Mouse (Mus musculus) embryo, embryonic 9.5 days (tissue): ENCODE measurements around the gene Cbr4.

Experiments
- DNase-seq: peaks from one replicate; pipeline ENCODE4 v3.0.0-alpha.2; 2017; ENCODE audit errors: extremely low spot score

The Cbr4 gene

DNA sequence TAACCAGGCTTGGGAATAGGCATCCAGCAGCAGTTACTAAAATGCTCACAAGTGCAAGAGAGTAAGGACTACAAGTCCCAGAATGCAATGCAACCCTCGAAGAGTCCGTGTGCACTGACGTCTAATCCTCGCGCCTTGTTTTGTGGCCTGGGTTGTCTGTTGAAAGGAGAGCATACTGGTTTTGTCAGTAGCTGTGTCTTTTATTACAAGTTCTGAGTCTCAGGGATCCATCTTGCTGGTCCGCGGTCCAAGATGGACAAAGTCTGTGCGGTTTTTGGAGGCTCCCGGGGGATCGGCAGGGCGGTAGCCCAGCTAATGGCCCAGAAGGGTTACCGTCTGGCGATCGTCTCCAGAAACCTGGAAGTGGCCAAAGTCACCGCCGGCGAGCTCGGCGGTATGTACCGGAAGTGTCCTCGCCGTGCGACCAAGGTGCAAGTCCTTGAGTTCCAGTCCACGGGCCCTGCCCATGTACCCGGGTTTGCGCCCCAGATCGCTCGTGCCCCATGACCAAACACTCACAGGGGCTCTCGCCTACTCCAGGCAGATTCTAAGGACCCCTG, at the start of gene Cbr4:
Cbr4 (plus strand) TSS at position 138 of the 560 bp plus-strand sequence.
- DNase-seq = peak; percentile 89

DNA sequence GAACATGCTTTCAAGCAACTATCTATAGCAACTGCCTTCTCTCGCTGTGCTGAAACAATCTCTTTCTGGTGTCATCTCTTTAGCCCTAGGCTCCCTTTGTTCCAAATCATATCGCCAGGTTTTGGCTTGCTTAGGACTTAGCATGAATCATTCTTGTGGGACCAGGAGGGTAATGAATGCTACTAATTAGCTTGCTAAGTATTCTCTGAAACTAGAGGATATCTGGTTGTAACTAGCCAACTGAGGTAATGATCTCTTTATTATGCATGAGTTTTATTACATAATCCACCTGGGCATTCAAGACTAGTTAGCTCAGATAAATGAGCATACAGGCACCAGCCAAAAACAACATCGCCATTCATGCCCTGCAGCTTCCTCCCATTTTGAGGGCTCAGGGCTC, 44.5 kb upstream of the Cbr4 start:
- no peak for DNase-seq

GRCm38 (mm10) chr8:61444358-61444757, 43.2 kb upstream of the Cbr4 start:
- no peak for DNase-seq

DNA sequence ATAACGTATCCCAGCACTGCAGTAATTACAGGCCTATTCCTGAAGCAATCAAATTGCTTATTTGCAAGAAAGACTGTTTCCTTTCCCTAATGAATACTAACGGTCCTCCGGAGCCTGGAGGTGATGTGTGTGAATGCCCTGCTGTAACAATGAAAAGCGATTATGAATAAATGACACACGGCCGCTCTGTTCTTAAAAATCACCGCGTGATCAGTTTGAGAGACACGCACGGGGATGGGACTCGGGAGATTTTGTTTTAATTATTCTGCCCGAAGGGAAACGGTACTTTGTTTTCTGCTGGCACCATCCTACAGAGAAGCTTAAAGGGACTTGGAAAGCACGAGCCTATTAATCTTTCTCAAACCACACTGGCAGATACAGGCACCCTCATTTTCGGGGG, 41.2 kb upstream of the Cbr4 start:
- no peak for DNase-seq

DNA sequence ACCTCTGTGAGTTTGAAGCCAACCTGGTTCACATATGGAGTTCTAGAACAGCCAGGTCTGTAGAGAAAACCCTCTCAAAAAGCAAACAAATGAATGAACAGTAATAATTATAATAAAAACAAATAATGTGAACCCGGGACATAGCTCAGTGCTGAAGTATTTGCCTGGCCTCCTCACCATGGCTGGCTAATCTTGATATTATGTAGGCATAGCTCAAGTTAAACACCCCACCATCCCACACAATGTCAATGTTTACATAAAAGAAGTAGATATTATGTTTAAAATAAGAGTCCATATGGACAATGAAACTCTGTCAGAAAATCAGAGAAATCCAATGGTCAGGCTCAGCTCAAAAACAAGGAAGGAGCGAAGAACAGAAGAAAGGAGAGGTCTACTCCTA, 39.4 kb upstream of the Cbr4 start:
- DNase-seq = no peak

GRCm38 (mm10) chr8:61448881-61449280, 38.7 kb upstream of the Cbr4 start:
- no peak for DNase-seq

- DNase-seq = no peak
Measured at GRCm38 (mm10) chr8:61450916-61451575, 36.5 kb upstream of the Cbr4 start.

- no peak for DNase-seq
Measured at GRCm38 (mm10) chr8:61451721-61452337, 35.7 kb upstream of the Cbr4 start.

DNA sequence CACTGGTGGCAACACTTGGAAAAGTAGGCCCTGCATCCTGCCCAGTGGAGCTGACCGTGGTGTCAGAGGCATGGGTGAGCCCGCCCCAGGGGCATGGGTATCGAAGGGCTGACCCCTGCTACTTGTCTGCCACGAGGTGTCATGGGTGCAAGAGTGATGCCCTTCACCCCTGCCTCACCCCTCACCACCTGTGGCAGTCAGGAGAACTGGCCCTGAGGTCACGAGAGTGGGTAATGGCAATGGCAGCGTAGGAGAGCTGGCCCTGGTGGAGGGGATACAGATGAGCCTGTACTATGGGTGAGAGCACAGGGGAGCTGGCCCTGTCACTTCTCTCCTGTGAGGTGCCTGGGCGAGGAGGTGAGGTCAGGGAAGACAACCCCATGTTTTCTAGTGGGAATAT, 27.8 kb upstream of the Cbr4 start:
- no peak for DNase-seq

GRCm38 (mm10) chr8:61462221-61462620, 25.3 kb upstream of the Cbr4 start:
- DNase-seq = no peak

- no peak for DNase-seq
Measured at GRCm38 (mm10) chr8:61464393-61464792, 23.1 kb upstream of the Cbr4 start.

DNA sequence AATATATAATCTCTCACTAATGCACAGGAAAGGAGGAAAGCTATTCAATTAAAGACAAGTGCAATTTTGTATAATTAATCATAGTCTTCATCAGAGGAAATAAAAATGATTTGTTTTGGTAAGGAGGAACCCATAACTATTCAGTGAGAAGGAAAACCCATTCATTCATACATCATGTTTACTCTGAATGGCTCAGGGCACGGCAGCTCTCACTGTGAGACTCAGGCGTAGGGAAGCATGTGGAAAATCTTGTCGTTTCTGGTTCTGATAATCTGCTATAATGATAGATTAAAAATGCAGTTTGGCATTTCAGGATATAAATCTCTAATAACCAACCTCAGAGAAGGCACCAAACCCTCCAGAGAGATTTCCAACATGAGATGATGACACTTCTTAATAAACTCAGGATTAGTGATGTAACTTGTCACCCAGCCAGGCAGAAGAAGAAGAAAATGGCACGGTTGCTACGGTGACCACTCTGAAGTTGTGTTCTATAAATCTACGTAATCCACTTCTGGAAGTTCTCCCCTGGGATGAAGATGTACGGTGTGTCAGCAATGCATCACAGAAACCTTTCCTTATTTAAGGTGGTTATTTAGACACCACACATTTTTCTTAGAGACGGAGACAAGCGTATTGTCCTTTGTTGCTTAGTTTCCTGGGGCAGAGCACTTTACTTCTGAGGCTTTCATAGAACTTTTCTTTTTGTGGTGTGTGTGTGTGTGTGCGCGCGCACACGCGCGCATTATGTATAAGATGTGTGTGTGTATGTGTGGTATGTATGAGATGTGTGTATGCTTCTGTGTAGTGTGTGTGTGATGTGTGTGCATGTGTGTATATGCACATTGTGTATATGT, 20.6 kb upstream of the Cbr4 start:
- DNase-seq = no peak

DNA sequence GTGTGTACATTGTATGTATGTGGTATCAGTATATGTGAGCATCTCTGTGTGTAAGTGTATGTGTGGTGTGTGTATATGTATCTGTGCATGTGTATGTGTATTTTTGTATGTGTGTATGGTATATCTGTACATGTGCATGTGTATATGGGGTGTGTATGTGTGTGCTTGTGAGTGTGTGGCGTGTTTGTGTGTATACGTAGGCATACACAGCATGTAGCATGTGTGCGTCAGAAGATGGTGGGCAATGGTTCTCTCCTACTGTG, 20.1 kb upstream of the Cbr4 start:
- DNase-seq = no peak

DNA sequence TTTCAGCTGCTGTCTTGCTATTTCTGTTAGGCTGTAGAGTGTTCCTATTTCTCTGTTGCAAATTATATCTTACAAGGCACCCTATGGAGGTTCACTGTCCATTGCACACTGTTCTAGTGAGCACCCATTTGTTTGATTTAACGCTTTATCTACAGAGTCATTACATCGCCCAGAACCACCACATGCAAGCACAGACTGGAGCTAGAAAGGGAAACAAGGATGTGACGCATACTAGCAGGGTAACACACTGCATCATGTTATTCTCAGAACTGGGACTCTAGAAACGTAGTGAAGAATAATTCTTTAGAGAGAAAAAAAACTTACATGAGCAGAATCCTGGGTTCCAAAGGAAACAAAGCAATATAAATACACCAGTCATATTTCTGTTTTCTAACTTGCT, 17.3 kb upstream of the Cbr4 start:
- no peak for DNase-seq

DNA sequence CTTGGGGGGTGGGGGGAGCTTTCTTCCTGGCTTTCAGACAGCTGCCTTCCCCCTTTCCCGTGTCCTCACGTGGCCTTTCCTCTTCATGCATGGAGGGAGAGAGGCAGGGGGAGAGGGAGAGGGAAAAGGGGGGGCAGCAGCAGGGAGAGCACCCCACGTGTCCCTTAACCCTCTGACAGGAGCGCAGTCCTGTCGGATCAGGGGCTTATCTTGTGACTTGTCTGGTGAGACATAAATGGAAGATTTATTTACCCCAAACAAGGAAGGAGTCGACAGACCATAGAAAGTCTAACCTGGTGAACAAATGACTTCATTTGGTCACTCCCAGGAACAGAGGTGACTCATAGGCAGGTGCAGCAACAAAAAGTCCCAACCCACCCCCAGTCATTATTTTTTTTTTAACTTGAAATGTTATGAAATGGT, 12.3 kb upstream of the Cbr4 start:
- no peak for DNase-seq

GRCm38 (mm10) chr8:61476160-61476559, 11.4 kb upstream of the Cbr4 start:
- DNase-seq = no peak

- DNase-seq = no peak
Measured at GRCm38 (mm10) chr8:61478150-61478549, 9.4 kb upstream of the Cbr4 start.

DNA sequence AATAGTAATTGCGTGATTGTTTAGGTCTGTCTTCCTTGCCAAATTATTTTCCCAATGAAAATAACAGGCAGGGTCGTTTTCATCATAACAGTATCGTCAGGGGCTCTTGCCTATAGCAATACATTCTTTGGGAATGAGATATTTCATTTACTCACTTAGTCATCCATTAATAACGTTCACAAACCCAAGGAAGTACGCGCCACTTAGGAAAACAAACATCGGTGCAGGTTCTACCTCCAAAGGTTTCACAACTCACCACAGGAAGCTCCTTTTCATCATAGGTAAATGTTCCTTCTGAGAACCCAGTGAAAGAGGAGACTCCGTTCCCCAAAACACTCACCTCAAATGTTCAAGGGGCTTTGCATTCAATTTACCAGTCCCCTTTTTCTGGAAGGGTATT, 8.7 kb upstream of the Cbr4 start:
- DNase-seq = no peak

- peak; percentile 61 for DNase-seq
Measured at GRCm38 (mm10) chr8:61479506-61480214, 7.9 kb upstream of the Cbr4 start.

GRCm38 (mm10) chr8:61480260-61480967, 7.1 kb upstream of the Cbr4 start:
- no peak for DNase-seq

DNA sequence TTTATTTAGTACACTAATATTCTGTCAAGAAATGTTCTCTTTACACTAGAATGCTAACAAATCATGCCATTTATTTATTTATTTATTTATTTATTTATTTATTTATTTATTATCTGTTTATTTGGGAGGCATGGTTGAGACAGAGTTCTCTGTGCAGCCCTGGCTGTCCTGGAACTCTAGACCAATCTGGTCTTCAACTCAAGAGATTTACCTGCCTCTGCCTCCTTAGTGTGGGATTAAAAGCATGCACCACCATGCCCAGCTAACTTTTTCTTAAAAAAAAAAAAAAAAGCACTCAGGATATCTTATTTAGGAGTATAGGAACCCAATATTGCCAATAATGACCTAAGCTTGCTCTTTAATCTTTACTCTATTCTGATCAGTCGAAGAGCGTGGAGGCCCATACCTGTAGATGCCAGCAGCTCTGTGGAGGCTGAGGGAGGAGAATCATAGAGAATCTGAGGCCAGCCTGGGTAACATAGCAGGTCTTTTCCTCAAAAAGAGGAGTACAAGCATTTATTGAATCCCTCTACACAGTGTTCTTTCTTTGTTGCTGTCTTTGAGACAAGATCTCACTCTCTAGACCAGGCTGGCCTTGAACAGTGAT, 508 bp upstream of the Cbr4 start:
- DNase-seq = no peak
